Mouse (Mus musculus) brain, adult 2 months (tissue): ENCODE data around the gene Gm17655.
"Not testable (repeated sequence)": the region's sequence is repeated elsewhere in the genome, so short reads cannot be mapped to it uniquely, and the experiment has no call there.

ENCODE experiments used
- DNase-seq: peaks from one replicate; pipeline ENCODE4 v3.0.0; 2011; ENCODE audit warnings: low read depth, low spot score

Gene Gm17655

DNA sequence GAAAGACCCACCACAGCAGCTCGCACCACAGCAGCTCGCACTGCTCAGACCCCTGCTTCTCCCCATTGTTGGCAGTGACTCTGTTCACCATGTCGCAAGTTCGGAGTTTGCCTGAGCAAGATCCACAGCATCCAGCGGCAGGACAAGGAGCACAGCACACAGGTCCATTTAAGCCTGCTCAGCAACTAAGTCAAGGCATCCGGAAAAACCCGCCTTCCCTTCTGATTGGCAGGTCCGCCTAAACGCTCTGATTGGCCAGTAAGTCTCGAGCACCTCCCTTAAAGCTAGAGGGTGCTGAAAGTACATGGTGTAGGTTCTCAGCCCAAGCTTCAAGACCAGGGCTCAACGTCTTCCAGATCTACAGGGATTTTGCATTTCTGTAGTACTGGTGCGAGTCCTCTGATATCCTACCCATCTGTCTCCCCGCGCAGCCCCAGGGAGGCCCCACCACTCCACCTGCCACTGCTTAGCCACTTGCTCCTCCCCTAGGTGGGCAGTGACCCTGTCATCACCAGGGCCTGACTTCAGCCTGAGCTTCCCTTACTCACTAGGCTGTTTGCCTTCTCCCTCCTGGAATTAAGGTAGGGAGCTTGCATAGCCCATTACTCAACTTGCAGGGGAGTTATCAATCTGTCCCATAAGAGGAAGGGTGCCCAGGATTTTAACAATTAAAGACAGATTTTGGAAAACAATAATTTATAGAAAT, 14.0 kb upstream of the Gm17655 start:
- no peak for DNase-seq

DNA sequence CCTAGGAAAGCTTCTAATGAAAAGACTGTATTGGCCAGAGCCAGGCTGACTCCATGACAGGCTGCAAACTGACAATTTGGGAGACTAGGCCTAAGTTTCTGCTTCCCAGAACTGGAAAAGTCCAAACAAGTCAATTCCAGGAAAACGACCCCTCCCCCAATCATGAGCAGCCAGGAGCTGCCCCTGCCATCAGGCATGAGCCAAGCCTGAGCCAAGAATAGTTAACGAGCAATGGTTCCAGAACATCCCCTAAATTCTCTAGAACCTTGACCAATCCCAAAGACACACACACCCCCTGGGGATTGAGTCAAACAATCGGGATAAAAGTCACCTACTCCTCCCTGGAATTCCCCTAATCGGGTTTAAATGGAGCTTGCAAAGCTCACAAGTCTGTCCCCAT, 10.6 kb upstream of the Gm17655 start:
- no peak for DNase-seq

DNA sequence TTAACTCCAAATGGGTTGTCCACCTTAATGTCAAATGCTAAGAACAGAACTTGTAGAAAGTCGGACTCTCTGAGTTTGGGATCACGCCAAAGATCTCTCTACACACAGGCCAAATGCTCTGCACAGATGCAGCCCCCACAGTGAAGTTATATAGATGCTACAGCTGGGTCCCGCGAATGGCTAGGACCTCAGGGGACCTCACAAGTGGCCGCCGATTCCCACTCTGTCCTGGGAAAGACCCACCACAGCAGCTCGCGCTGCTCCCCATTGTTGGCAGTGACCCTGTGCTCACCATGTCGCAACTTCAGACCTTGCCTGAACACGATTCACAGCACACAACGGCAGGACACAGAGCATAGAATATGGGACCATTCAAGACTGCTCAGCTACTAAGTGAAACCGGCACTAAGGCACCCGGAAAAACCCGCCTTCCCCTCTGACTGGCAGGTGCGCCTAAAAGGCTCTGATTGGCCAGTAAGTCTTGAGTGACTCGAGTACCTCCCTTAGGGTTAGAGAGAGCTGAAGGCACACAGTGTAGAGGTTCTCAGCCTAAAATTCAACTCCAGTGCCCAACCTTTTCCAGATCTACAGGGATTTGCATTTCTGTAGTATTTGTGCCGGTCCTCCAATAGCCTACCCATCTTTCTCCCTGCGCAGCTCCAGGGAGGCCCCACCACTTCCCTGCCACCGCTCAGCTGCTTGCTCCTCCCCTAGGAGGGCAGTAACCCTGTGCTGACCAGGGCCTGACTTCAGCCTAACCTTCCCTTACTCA, 14.5 kb downstream of the Gm17655 start:
- DNase-seq = peak; percentile 92

DNA sequence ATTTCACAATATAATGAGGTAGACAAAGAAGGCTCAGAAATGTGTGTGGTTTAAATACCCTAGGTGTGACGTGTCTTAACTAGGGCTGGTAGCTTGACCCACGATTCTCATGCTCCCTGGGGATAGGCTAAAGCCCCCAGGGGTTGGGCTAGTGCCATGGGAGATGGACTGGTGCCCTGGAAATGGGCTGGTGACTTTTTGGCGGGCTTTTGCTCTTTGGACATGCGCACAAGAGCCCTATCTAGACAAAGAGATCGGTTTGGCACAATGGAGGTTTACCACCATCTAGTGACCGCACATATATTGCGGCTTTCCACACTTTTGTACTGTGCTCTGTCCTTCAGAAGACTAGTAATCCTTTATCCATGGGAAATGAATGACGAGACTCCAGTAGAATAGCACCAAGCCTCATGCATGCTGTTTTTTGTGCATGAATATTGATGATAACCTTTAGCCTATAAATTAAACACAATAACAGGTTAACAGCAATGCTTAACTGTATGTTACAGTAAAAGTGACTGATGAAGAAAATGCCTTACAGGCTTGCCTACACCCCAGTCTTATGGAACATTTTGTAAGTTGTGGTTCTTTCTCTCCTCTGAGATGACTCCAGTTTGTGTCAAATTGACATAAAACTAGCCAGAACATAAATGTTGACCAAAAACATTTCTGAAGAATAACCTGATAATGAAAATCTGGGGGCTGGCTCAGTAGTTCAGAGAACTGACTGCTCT, 48.5 kb downstream of the Gm17655 start:
- peak; percentile 38 for DNase-seq

DNA sequence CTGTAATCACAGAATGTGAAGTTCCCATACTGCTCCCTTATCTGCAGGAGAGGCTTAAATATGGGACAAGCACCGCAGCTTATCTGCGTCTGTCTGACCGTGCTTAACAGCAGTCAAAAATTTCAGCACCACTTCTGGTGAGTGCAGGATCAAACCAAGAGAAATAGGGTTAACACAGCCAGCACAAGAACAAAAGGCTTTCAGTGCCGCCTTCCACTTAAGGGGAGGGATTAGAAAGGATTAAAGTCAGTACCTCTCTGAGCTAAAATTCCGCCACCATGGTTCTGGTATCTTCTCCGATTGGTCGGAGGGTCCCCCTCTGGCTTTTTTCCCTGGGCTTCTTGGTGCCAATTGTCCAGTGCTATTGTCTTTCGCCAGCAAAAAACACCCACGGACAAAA, 49.0 kb downstream of the Gm17655 start:
- DNase-seq = no peak

DNA sequence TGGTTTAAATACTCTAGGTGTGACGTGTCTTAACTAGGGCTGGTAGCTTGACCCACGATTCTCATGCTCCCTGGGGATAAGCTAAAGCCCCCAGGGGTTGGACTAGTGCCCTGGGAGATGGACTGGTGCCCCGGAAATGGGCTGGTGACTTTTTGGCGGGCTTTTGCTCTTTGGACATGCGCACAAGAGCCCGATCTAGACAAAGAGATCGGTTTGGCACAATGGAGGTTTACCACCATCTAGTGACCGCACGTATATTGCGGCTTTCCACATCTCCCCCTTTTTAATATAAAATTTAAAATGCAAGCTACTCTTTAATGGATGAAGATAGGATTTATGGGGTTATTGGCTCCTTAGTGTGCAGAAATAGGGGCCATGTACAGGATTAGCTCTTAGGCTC, 56.5 kb downstream of the Gm17655 start:
- not testable (repeated sequence) for DNase-seq
